Mouse (Mus musculus): ENCODE measurements around the gene Nek4. TPM values are rescaled to one million over a fixed set of nuclear protein-coding genes. Genes with fewer than 3 reads are reported as not detected.

Nek4 gene
- polyA plus RNA-seq, 1 experiment from 2014 or later: 10.9 TPM

DNA sequence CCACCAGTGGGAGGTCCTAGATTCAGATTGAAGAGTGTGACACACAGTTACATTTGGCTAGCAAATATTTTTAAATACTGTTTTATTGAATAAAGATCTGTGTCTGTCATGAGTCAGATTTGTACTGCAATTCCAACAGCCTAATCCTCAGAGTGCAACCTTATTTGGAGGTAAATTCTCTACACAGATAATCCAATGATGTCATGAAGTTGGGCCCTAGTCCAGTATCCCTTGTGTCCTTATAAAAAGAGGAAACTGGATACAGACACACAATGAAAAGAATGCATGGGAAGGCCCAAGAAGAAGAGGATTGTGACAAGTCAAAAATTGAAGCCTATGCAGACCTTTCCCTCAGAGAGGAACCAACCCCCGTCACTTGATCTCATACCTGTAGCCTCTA lies 34.7 kb upstream of the Nek4 start:
- no peaks in the 10 kb centered on the region for H3K4me1 ChIP-seq (replicated peaks; ENCODE audit: control insufficient read depth, insufficient read depth, low read length)
- H3K27me3 ChIP-seq (replicated peaks; ENCODE audit: control insufficient read depth, insufficient read depth, low read length): no peaks in the 10 kb centered on the region
- H3K27ac ChIP-seq (ENCODE audit: low read depth): no peak overlapping the region; the same call in 1 of the 2 replicates
- 76% methylated on average over 1 of the region's 1 CpGs for WGBS
- H3K9me3 ChIP-seq (ENCODE audit: control insufficient read depth, low read length): no peaks in the 10 kb centered on the region
- ATAC-seq (replicated peaks; ENCODE audit: low FRiP score, low TSS enrichment, low read depth): no peak
- no peak for DNase-seq (ENCODE audit: low spot score)
- H3K4me3 ChIP-seq (ENCODE audit: low read depth, low read length): no peak overlapping the region
- no peak overlapping the region for H3K9ac ChIP-seq (ENCODE audit: low read length)
- H3K4me2 ChIP-seq (ENCODE audit: low read length): no peak overlapping the region
- H3K36me3 ChIP-seq (ENCODE audit: control insufficient read depth, insufficient read depth, low read length): no peaks in the 10 kb centered on the region

GRCm38 (mm10) chr14:30922053-30922670 lies 29.0 kb upstream of the Nek4 start:
- WGBS: 59% methylated on average over 8 of the region's 8 CpGs
- Histone ChIP-seq H3K4me2 (ENCODE audit: low read length) (no peak overlapping the region), H3K9ac (ENCODE audit: low read length) (no peak overlapping the region), H3K36me3 (ENCODE audit: control insufficient read depth, insufficient read depth, low read length) (no peaks in the 10 kb centered on the region), H3K27me3 (replicated peaks; ENCODE audit: control insufficient read depth, insufficient read depth, low read length) (no peaks in the 10 kb centered on the region), H3K4me1 (replicated peaks; ENCODE audit: control insufficient read depth, insufficient read depth, low read length) (no peaks in the 10 kb centered on the region), H3K4me3 (ENCODE audit: low read depth, low read length) (no peak overlapping the region), H3K27ac (ENCODE audit: low read depth) (no peak overlapping the region), H3K9me3 (ENCODE audit: control insufficient read depth, low read length) (no peaks in the 10 kb centered on the region)
- no peak for ATAC-seq (replicated peaks; ENCODE audit: low FRiP score, low TSS enrichment, low read depth)
- DNase-seq (ENCODE audit: low spot score): no peak

DNA sequence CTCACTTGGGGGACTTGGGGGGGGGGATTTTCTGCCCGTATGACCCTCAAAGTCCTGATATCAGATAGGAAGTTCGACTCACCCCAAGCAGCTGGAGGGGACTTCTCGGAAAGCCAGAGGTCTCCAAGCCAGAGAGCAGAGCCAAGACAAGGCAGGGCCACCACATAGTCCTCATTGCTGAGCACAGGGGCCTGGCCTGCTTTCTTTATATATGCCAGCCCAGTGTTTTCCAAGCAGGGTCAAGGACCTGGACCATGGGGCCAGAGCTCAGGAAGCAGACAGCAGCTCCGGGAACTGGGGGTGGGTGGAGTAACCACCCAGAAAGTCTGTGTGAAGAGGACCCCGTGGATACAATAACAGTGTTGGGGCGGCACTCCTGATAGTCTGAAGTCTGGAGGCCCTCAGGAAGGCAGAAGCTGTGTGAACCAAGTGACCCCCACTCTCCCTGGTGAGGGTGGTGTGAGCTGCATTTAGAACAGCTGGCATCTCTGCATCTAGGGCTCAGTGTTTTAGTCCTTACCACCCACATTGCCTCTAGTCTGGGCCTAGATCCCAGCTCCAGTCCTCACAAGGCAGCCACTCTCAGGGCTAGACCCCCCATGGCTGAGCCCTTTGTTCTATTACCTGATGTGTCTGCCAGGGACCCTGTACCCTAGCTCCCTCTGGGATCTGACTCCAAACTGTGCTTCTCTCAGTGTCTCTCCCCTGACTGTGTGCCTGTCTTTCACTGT lies 27.6 kb upstream of the Nek4 start, which contains the start of gene Itih3:
Gene Itih3, minus strand, starts transcription at position 386 of the 731 bp plus-strand sequence.
- Histone ChIP-seq H3K4me1 (replicated peaks; ENCODE audit: control insufficient read depth, insufficient read depth, low read length) (no peaks in the 10 kb centered on the region), H3K9me3 (ENCODE audit: control insufficient read depth, low read length) (no peaks in the 10 kb centered on the region), H3K9ac (ENCODE audit: low read length) (no peak within 1 kb of the TSS), H3K4me3 (ENCODE audit: low read depth, low read length) (no peak within 1 kb of the TSS), H3K27ac (ENCODE audit: low read depth) (no peak within 1 kb of the TSS), H3K27me3 (replicated peaks; ENCODE audit: control insufficient read depth, insufficient read depth, low read length) (no peaks in the 10 kb centered on the region), H3K36me3 (ENCODE audit: control insufficient read depth, insufficient read depth, low read length) (no peaks in the 10 kb centered on the region), H3K4me2 (ENCODE audit: low read length) (no peak within 1 kb of the TSS)
- no peak for ATAC-seq (replicated peaks; ENCODE audit: low FRiP score, low TSS enrichment, low read depth)
- 42% methylated on average over 6 of the region's 6 CpGs for WGBS
- no peak for DNase-seq (ENCODE audit: low spot score)

DNA sequence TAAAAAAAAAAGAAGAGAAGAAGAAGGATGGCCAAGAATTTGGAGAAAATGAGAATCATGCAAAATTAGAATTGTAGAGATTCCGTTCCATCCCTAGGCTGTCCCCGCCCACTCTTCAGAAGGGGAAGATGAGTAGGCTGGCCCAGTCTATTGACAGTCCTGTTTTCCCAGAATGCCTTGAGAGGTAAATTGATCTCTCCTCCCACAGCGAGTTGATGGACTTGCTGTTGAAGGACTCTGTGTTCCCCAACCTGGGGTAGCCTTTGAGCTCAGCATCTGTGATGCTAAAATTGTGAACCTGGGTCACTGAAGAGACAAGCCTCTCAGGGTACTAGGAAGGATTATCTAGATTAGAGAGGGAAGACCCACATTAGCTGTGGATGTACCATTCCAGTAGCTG lies 25.7 kb upstream of the Nek4 start:
- Histone ChIP-seq H3K27me3 (replicated peaks; ENCODE audit: control insufficient read depth, insufficient read depth, low read length) (no peaks in the 10 kb centered on the region), H3K27ac (ENCODE audit: low read depth) (no peak overlapping the region), H3K4me2 (ENCODE audit: low read length) (no peak overlapping the region), H3K9me3 (ENCODE audit: control insufficient read depth, low read length) (no peaks in the 10 kb centered on the region), H3K36me3 (ENCODE audit: control insufficient read depth, insufficient read depth, low read length) (no peaks in the 10 kb centered on the region), H3K9ac (ENCODE audit: low read length) (no peak overlapping the region), H3K4me1 (replicated peaks; ENCODE audit: control insufficient read depth, insufficient read depth, low read length) (no peaks in the 10 kb centered on the region), H3K4me3 (ENCODE audit: low read depth, low read length) (no peak overlapping the region)
- 89% methylated on average over 3 of the region's 3 CpGs for WGBS
- no peak for DNase-seq (ENCODE audit: low spot score)
- no peak for ATAC-seq (replicated peaks; ENCODE audit: low FRiP score, low TSS enrichment, low read depth)

- Histone ChIP-seq H3K4me1 (replicated peaks; ENCODE audit: control insufficient read depth, insufficient read depth, low read length) (no peaks in the 10 kb centered on the region), H3K4me3 (ENCODE audit: low read depth, low read length) (no peak overlapping the region), H3K9ac (ENCODE audit: low read length) (no peak overlapping the region), H3K4me2 (ENCODE audit: low read length) (no peak overlapping the region), H3K9me3 (ENCODE audit: control insufficient read depth, low read length) (no peaks in the 10 kb centered on the region), H3K36me3 (ENCODE audit: control insufficient read depth, insufficient read depth, low read length) (no peaks in the 10 kb centered on the region), H3K27ac (ENCODE audit: low read depth) (no peak overlapping the region), H3K27me3 (replicated peaks; ENCODE audit: control insufficient read depth, insufficient read depth, low read length) (no peaks in the 10 kb centered on the region)
- WGBS: 84% methylated on average over 4 of the region's 4 CpGs
- ATAC-seq (replicated peaks; ENCODE audit: low FRiP score, low TSS enrichment, low read depth) (no peak), DNase-seq (ENCODE audit: low spot score) (no peak)
These were observed 20.8 kb upstream of the Nek4 start for GRCm38 (mm10) chr14:30930386-30930785.

- WGBS: 82% methylated on average over 9 of the region's 9 CpGs
- Histone ChIP-seq H3K4me3 (ENCODE audit: low read depth, low read length) (no peak overlapping the region), H3K9ac (ENCODE audit: low read length) (no peak overlapping the region), H3K27ac (ENCODE audit: low read depth) (no peak overlapping the region), H3K9me3 (ENCODE audit: control insufficient read depth, low read length) (no peaks in the 10 kb centered on the region), H3K4me1 (replicated peaks; ENCODE audit: control insufficient read depth, insufficient read depth, low read length) (no peaks in the 10 kb centered on the region), H3K4me2 (ENCODE audit: low read length) (no peak overlapping the region), H3K36me3 (ENCODE audit: control insufficient read depth, insufficient read depth, low read length) (no peaks in the 10 kb centered on the region), H3K27me3 (replicated peaks; ENCODE audit: control insufficient read depth, insufficient read depth, low read length) (no peaks in the 10 kb centered on the region)
- ATAC-seq (replicated peaks; ENCODE audit: low FRiP score, low TSS enrichment, low read depth) (no peak), DNase-seq (ENCODE audit: low spot score) (no peak)
These were observed 17.8 kb upstream of the Nek4 start for GRCm38 (mm10) chr14:30933351-30933750.

- Histone ChIP-seq H3K4me1 (replicated peaks; ENCODE audit: control insufficient read depth, insufficient read depth, low read length) (no peaks in the 10 kb centered on the region), H3K9ac (ENCODE audit: low read length) (no peak overlapping the region), H3K9me3 (ENCODE audit: control insufficient read depth, low read length) (no peaks in the 10 kb centered on the region), H3K27me3 (replicated peaks; ENCODE audit: control insufficient read depth, insufficient read depth, low read length) (no peaks in the 10 kb centered on the region), H3K4me3 (ENCODE audit: low read depth, low read length) (no peak overlapping the region), H3K4me2 (ENCODE audit: low read length) (no peak overlapping the region), H3K27ac (ENCODE audit: low read depth) (no peak overlapping the region), H3K36me3 (ENCODE audit: control insufficient read depth, insufficient read depth, low read length) (no peaks in the 10 kb centered on the region)
- ATAC-seq (replicated peaks; ENCODE audit: low FRiP score, low TSS enrichment, low read depth) (no peak), DNase-seq (ENCODE audit: low spot score) (no peak)
- WGBS: 92% methylated on average over 4 of the region's 4 CpGs
These were observed 8.9 kb upstream of the Nek4 start for GRCm38 (mm10) chr14:30942254-30942653.

DNA sequence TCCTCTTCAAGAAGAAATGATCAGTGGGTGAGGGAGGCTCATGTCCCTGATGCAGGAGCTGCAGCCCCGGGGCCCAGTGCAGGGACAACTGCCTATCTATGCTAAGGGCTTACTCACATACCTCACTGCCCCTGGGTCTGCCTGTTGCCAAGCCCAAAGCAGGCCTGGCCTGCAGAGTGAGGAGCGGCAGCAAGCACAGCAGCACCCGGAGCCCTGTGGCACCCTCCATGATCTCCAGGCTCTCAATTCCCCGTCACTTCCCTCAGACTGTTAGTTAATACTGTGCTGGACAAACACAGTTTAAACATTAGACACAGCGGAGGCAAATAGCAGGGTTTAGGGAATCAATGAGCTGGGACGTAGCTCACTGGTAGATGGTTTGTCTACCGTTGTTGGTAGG lies 8.1 kb upstream of the Nek4 start, which contains the start of gene Itih1:
Gene Itih1, minus strand, starts transcription at position 252 of the 400 bp plus-strand sequence.
- no peak within 1 kb of the TSS for H3K4me3 ChIP-seq (ENCODE audit: low read depth, low read length)
- no peak within 1 kb of the TSS for H3K4me2 ChIP-seq (ENCODE audit: low read length)
- no peak within 1 kb of the TSS for H3K27ac ChIP-seq (ENCODE audit: low read depth)
- no peak within 1 kb of the TSS for H3K9ac ChIP-seq (ENCODE audit: low read length)
- H3K4me1 ChIP-seq (replicated peaks; ENCODE audit: control insufficient read depth, insufficient read depth, low read length): no peaks in the 10 kb centered on the region
- WGBS: 77% methylated on average over 7 of the region's 7 CpGs
- H3K9me3 ChIP-seq (ENCODE audit: control insufficient read depth, low read length): no peaks in the 10 kb centered on the region
- ATAC-seq (replicated peaks; ENCODE audit: low FRiP score, low TSS enrichment, low read depth): no peak
- H3K36me3 ChIP-seq (ENCODE audit: control insufficient read depth, insufficient read depth, low read length): no peaks in the 10 kb centered on the region
- H3K27me3 ChIP-seq (replicated peaks; ENCODE audit: control insufficient read depth, insufficient read depth, low read length): no peaks in the 10 kb centered on the region
- DNase-seq (ENCODE audit: low spot score): no peak
